Mouse (Mus musculus): ENCODE measurements around the gene Tff1.

DNA sequence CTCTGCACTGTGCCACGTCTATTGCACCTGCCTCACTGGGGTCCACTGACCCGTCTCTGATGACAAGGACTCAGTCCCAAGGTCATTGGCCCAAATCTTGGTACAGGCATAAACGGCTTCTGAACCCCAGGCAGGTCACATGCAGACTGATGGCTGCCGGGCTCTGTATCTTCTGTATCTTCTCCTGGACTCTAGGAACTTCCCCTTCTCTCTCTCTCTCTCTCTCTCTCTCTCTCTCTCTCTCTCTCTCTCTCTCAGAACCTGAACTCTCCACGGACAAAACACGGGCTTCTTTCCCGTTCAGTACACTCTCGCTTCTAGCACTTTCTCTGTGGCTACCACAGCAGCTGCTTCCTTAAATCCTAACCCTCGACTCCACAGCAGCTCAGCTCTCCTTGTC, 19.1 kb downstream of the Tff1 start:
- TF ChIP-seq CTCF (IDR thresholded peaks at IDR 0.05; ENCODE audit: borderline replicate concordance, control insufficient read depth, extremely low read depth, insufficient read depth, low read length, poor library complexity) (no peak), POLR2A (IDR thresholded peaks at IDR 0.05; ENCODE audit: control insufficient read depth, extremely low read depth, insufficient read depth, low read length, poor library complexity) (no peak)

All from thymus, adult 2 months (tissue).